Mouse (Mus musculus) right cerebral cortex, postnatal 14 days (tissue): ENCODE results near the gene Gsg1.

ENCODE experiments used
- DNase-seq: peaks from one replicate; pipeline ENCODE4 v3.0.0; 2022

The Gsg1 gene

DNA sequence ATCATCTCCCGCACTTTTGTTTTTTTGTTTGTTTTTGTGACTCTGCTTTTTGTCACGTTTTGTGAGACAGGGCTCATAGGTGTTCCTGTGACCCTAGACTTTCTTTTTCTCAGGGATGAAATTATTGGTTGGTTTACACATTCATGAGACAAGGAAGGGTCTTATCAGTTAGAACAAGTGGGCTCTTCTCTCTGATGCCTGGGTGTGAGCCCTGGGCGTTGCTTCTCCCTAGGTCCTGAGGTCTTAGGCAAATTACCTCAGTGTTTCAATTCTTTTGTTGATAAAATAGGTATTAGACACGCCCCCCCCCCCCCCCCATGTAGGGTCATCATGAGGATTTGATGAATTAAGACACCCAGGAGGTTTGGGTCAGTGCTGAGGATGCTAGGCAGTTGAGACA is 49.3 kb downstream of the Gsg1 start:
- no peak for DNase-seq

DNA sequence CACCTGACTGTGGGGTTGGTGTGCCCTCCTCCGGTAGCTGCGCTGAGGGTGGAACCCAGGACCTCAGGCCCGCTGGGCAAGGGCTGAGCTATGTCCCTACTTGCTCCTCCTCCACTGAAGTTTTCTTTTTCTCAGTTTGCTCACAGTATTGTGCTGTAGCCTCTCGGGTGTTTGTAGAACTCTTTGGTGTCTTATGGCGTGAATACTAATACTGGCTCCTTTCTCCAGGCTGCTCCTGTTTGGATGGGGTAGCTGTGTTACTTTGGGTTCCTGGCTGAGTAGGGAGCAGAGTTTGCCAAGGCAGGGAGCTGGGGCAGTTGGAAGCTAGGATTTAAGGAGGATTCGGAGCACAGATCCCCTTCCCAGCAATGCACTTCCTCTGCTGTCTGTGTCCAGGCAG is 50.4 kb downstream of the Gsg1 start:
- DNase-seq: no peak

DNA sequence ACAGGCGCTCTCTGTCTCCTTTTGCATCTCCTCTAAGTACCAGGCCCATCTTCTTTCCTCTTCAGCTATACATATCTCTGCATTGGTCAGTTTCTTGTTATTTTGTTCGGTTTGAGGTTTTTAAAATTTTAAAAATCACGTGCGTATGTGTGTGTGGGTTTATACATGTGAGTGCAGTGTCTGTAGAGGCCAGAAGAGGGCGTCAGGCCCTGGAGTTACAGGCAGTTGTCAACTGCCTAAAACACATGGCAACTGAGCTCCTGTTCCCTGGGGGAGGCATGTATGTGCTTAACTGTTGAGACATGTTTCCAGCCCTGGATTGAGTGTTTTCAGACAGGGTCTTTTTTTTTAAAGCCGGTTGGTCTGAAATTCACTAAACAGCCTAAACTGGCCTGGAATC is 51.5 kb downstream of the Gsg1 start:
- no peak for DNase-seq

- DNase-seq: no peak
Measured at GRCm38 (mm10) chr6:135200122-135200957, 53.8 kb downstream of the Gsg1 start.

DNA sequence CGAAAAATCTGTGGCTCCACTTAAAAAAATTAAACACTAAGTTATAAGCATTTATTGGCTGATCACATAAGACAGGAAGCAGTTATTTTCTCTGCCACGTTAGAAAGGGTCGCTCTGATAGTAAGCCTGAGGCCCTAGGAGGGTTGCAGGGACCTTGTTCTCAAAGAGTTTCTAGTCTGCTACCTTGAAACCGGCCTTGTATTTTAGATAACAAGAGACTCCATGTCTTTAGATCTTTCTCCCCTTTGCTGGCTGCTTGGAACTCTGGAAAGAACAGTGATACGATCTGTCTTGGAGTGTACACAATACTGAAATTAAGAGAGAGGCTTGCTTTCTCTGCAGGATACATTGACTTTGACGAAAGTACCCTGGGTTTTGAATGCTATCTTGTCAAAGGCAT is 55.4 kb downstream of the Gsg1 start:
- no peak for DNase-seq

- peak; percentile 85 for DNase-seq
Measured at GRCm38 (mm10) chr6:135197921-135198532, 56.1 kb downstream of the Gsg1 start, which contains the start of the genes Fam234b and Hebp1. Gene Fam234b, plus strand, starts transcription at chr6:135197977. Gene Hebp1, minus strand, starts transcription at chr6:135198022.

DNA sequence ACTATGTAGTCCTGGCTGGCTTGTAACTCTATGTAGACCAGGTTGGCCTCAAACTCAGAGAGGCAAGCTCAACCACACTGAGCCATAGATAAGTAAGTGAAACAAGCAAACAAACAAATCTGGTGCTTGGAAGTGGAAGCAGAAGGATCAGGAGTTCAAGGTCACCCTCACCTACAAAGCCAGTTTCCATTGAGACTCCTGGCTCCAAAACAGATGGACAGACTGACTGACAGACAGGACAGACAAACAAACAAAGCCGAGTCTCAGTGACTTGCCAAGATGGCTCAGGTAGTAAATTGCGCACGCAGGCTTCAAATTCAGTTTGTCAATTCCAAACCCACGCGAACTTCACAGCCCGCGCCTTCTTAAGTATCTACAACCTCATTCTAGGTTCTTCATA is 56.7 kb downstream of the Gsg1 start:
- no peak for DNase-seq

GRCm38 (mm10) chr6:135196707-135197106 is 57.4 kb downstream of the Gsg1 start:
- no peak for DNase-seq

DNA sequence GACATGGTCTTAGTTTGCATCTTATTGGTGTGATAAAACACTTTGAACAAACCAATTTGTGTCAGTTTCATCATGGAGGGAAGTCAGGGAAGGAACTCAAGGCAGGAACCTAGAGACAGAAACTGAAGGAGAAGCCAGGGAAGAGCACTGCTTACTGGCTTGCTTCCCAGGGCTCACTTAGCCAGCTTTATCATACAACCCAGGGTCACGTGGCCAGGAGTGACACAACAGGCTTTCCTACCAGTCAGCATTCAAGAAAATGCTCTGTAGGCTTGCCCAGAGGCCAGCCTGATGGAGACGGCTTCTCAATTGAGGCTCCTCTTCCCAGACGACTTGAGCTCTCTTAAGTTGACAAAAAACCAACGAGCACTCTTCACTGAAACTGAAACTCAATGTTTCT is 59.2 kb downstream of the Gsg1 start:
- DNase-seq: no peak

- no peak for DNase-seq
Measured at GRCm38 (mm10) chr6:135193733-135194132, 60.4 kb downstream of the Gsg1 start.

DNA sequence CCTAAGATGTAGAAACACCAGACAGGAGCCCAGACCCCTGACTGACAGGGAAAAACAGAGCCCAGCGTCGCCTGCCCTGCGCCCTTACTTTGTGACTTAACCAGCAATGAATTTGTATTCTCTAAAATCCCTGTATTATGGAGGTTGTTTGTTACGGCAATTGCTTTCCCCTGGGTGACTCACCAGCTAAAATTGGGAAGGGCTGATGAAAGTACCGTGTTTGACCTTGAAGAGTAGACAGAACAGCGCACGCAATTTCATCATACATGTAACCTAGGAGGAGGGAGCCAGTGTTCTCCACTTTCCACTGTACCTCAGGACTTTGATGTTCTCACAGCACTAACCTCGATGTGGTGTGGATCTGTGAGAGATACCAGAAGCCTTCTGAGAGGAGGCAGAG is 61.2 kb downstream of the Gsg1 start:
- no peak for DNase-seq

DNA sequence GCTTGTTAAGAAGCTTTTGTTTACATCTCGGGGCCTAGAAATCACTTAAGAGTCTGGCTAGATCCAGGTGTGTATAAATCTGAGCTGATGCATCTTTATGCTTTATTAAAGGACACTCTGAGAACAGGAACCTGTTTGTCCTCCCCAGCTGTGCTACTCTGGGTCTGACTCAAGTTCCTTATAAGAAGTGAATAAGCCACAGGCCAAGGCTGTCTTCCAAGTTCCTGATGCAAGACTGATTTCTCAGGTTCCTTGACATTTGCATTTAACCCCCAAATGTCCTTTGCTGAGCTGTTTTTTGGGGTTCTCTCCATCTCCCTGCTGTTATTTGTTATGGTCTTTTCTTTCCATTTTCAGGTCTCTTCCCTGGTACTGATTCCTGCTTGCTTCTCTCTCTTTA is 62.2 kb downstream of the Gsg1 start:
- no peak for DNase-seq

- no peak for DNase-seq
Measured at GRCm38 (mm10) chr6:135190122-135190521, 64.0 kb downstream of the Gsg1 start.

- DNase-seq: no peak
Measured at GRCm38 (mm10) chr6:135188629-135189028, 65.5 kb downstream of the Gsg1 start.
